Mouse (Mus musculus) cerebellum, adult 2 months (tissue): Measurements from ENCODE around the gene Serbp1.

Experiments
- CTCF ChIP-seq: fragments of 200-500 bp; IDR thresholded peaks from 2 replicates; pipeline ENCODE4 v1.5.1; 2011; ENCODE audit warnings: low read depth, mild to moderate bottlenecking, control low read depth, low read length, moderate library complexity, borderline replicate concordance; ENCODE audit not compliant: insufficient read depth
- POLR2A ChIP-seq: fragments of 200-500 bp; IDR thresholded peaks from 2 replicates; pipeline ENCODE4 v1.6.1; 2011; ENCODE audit warnings: low read length, control low read depth, borderline replicate concordance; ENCODE audit not compliant: insufficient read depth

GRCm38 (mm10) chr6:67223082-67223481 is 14.9 kb upstream of the Serbp1 start:
- TF ChIP-seq CTCF, result no peak
- TF ChIP-seq POLR2A, result no peak
